9 mouse cellular contexts compared by ENCODE assay signal in the genomic region with DNA sequence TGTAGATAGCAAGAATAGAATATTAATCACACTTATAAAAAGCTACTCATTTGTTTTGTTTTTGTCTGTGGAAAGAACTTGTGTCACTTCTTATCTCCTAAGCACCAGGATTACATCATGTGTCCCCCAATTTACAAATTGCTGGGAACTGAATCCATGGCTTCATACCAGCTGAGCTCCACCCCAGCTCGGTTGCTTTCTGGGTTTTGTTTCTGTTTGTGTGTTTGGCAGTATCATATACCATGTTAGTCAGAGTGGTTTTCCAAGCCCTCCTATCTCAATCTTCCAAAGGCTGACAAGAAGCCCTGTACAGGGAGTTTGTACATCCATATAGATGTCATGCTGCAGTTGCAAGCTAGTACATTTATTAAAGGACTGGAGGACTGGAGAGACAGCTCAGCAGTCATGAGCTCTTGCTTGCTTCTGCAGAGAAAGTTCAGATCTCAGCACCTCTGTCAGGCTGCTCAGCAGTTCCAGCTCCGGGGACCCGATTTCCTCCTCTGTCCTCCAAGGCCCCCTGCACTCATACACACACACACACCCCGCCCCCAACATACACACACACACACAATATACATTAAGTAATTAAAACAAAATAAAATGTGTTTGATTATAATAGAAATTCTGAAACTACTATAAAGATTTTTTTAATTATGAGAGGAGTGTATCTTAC. TPM values are rescaled to one million over a fixed set of nuclear protein-coding genes. Genes with fewer than 3 reads are reported as not detected.
A peak's percentile ranks its signal among the peaks of the same experiment; 100 is the strongest.
DNase-seq lines count a peak whose midpoint lies in the region; ATAC-seq and TF ChIP-seq lines count a peak whose summit lies in the region.
"Had no signal": no experiment of that assay in that cellular context is flagged by ENCODE, and none has a peak within 500 bp of the region (broad histone marks: within the 10 kb centered on the region; RNA-seq: fewer than 3 reads in every experiment).

No protein-coding gene starts in this region.

- no peaks in the 10 kb centered on the region for H3K79me2 ChIP-seq in heart, adult 2 months (replicated peaks; ENCODE audit: control insufficient read depth, insufficient read depth, low read length)

- 0 out of 2 replicates have a peak, but pooled peaks have one; percentile 21 for ATAC-seq in hindbrain, embryonic 14.5 days (ENCODE audit: low FRiP score)
- peak; percentile 58; the same call in 1 of the 2 replicates for ATAC-seq in midbrain, embryonic 16.5 days

- peak; percentile 3; the same call in 1 of the 2 replicates for TF ChIP-seq POLR2A in heart, adult 2 months (IDR thresholded peaks at IDR 0.05; ENCODE audit: insufficient read depth, low read depth, low read length)

- H3K36me3 ChIP-seq in heart, adult 2 months (ENCODE audit: control insufficient read depth, insufficient read depth, low read length), result no peaks in the 10 kb centered on the region
- H3K36me3 ChIP-seq in embryonic facial prominence, embryonic 10.5 days (replicated peaks), result no peaks in the 10 kb centered on the region
- H3K36me3 ChIP-seq in hindbrain, embryonic 14.5 days (replicated peaks; ENCODE audit: control insufficient read depth, insufficient read depth), result no peaks in the 10 kb centered on the region
- no peaks in the 10 kb centered on the region for H3K36me3 ChIP-seq in midbrain, embryonic 16.5 days (ENCODE audit: control insufficient read depth, insufficient read depth, low read length)

- no peaks in the 10 kb centered on the region for H3K27me3 ChIP-seq in heart, adult 2 months (ENCODE audit: control insufficient read depth, insufficient read depth, low read length)
- no peaks in the 10 kb centered on the region for H3K27me3 ChIP-seq in embryonic facial prominence, embryonic 10.5 days (replicated peaks; ENCODE audit: low read depth, poor library complexity, severe bottlenecking)
- no peaks in the 10 kb centered on the region for H3K27me3 ChIP-seq in hindbrain, embryonic 14.5 days (ENCODE audit: control insufficient read depth, insufficient read depth, low read length)
- H3K27me3 ChIP-seq in midbrain, embryonic 16.5 days (ENCODE audit: control insufficient read depth, insufficient read depth, low read depth, low read length), result no peaks in the 10 kb centered on the region

- WGBS in heart, adult 2 months, result 39% methylated on average over 4 of the region's 4 CpGs
- WGBS in embryonic facial prominence, embryonic 10.5 days, result 41% methylated on average over 4 of the region's 4 CpGs
- WGBS in hindbrain, embryonic 14.5 days, result 56% methylated on average over 4 of the region's 4 CpGs
- WGBS in midbrain, embryonic 16.5 days, result 62% methylated on average over 4 of the region's 4 CpGs

- H3K4me1 ChIP-seq in heart, adult 2 months (ENCODE audit: control insufficient read depth, insufficient read depth, low read length), result no peaks in the 10 kb centered on the region
- peaks cover 29% of the 10 kb centered on the region for H3K4me1 ChIP-seq in embryonic facial prominence, embryonic 10.5 days
- H3K4me1 ChIP-seq in hindbrain, embryonic 14.5 days (replicated peaks; ENCODE audit: control insufficient read depth, insufficient read depth, low read length), result peaks cover 16% of the 10 kb centered on the region; the same call in 1 of the 2 replicates
- H3K4me1 ChIP-seq in midbrain, embryonic 16.5 days (ENCODE audit: control insufficient read depth, insufficient read depth, low read length), result peaks cover 13% of the 10 kb centered on the region

- peak overlapping the region; percentile 34 for H3K4me3 ChIP-seq in heart, adult 2 months
- peak overlapping the region; percentile 47; the same call in 1 of the 2 replicates for H3K4me3 ChIP-seq in embryonic facial prominence, embryonic 10.5 days
- H3K4me3 ChIP-seq in hindbrain, embryonic 14.5 days (replicated peaks; ENCODE audit: low read length), result peak overlapping the region; percentile 13; the same call in 1 of the 2 replicates
- peak overlapping the region; percentile 35 for H3K4me3 ChIP-seq in midbrain, embryonic 16.5 days (ENCODE audit: low read depth, low read length)

- no peak overlapping the region for H3K9ac ChIP-seq in heart, adult 2 months (ENCODE audit: low read depth, low read length)
- H3K9ac ChIP-seq in hindbrain, embryonic 14.5 days, result 0 out of 2 replicates have a peak overlapping the region, but pooled peaks have one; percentile 39
- peak overlapping the region; percentile 55; the same call in 1 of the 2 replicates for H3K9ac ChIP-seq in midbrain, embryonic 16.5 days (ENCODE audit: low read depth, low read length)

- H3K27ac ChIP-seq in heart, adult 2 months, result peak overlapping the region; percentile 68
- peak overlapping the region; percentile 82 for H3K27ac ChIP-seq in embryonic facial prominence, embryonic 10.5 days (replicated peaks)
- no peak overlapping the region for H3K27ac ChIP-seq in hindbrain, embryonic 14.5 days
- no peak overlapping the region for H3K27ac ChIP-seq in midbrain, embryonic 16.5 days (ENCODE audit: low read length)

- no peak for TF ChIP-seq EP300 in heart, adult 2 months (IDR thresholded peaks at IDR 0.05; ENCODE audit: insufficient read depth, low read depth, low read length)

- intact Hi-C loops in heart, adult 2 months (cut with DNase I), result no loop called here

- TF ChIP-seq CTCF in heart, adult 2 months (IDR thresholded peaks at IDR 0.05), result no peak

- DNase-seq in heart, adult 2 months, result no peak
- DNase-seq in heart, postnatal 4 days, result no peak
- DNase-seq in embryonic facial prominence, embryonic 10.5 days (ENCODE audit: low spot score), result no peak
- no peak for DNase-seq in hindbrain, embryonic 14.5 days (ENCODE audit: low spot score)
- no peak for DNase-seq in adrenal gland, adult 8-10 months
- DNase-seq in cerebellum, adult 8-10 months, result no peak
- DNase-seq in layer of hippocampus, postnatal 10 days (ENCODE audit: low spot score in 2 of 2), result no peak
- DNase-seq: thymus, postnatal 36 days had no signal

- 0 out of 2 replicates have a peak, but pooled peaks cover 4% of the 10 kb centered on the region for H3K9me3 ChIP-seq in embryonic facial prominence, embryonic 10.5 days
- H3K9me3 ChIP-seq in hindbrain, embryonic 14.5 days (ENCODE audit: control insufficient read depth, low read length), result no peaks in the 10 kb centered on the region
- no peaks in the 10 kb centered on the region for H3K9me3 ChIP-seq in midbrain, embryonic 16.5 days (replicated peaks; ENCODE audit: control insufficient read depth, low read length, poor library complexity, severe bottlenecking)

- peak overlapping the region; percentile 46 for H3K4me2 ChIP-seq in hindbrain, embryonic 14.5 days (replicated peaks)
- H3K4me2 ChIP-seq in midbrain, embryonic 16.5 days (ENCODE audit: low read length), result peak overlapping the region; percentile 62

RNA-seq across cellular contexts. Expression of gene Enpp3, which starts 6.1 kb away (rescaled TPM):
- 1 to 10 TPM; 2.3 to 3.3 TPM for total RNA-seq in heart, adult 2 months (2021)
- 2.4 and 5.9 TPM in 2 replicates for polyA plus RNA-seq in heart, adult 2 months (2012; rRNA removed)
- total RNA-seq in heart, postnatal 4 days (2021), result 1 to 10 TPM; 4.8 to 5.6 TPM
- 8.8 and 9.7 TPM in 2 replicates for polyA plus RNA-seq in embryonic facial prominence, embryonic 10.5 days (2016; fragmentation: Nextera tagmentation; extraction: Ambion mirVana)
- 4.1 and 4.8 TPM in 2 replicates for polyA plus RNA-seq in hindbrain, embryonic 14.5 days (2014; fragmentation: Nextera tagmentation; extraction: Ambion mirVana)
- polyA plus RNA-seq in midbrain, embryonic 16.5 days (2015; fragmentation: Nextera tagmentation; extraction: Ambion mirVana), result 2.6 and 3.4 TPM in 2 replicates
- total RNA-seq in adrenal gland, adult 8-10 months (2022), result 1 to 10 TPM; 2.3 to 3.2 (median 2.4) TPM
- total RNA-seq in layer of hippocampus, postnatal 10 days (2021), result 1 to 10 TPM in 1 of 2 experiments, under 1 TPM in 1; 0.76 to 1.3 TPM

RNA-seq across cellular contexts. Expression of gene Med23, which starts 33.3 kb away (rescaled TPM):
- 10 to 100 TPM; 13.5 to 14.4 TPM for total RNA-seq in heart, adult 2 months (2021)
- 10.6 and 15.4 TPM in 2 replicates for polyA plus RNA-seq in heart, adult 2 months (2012; rRNA removed)
- 10 to 100 TPM; 23.2 to 23.8 TPM for total RNA-seq in heart, postnatal 4 days (2021)
- polyA plus RNA-seq in embryonic facial prominence, embryonic 10.5 days (2016; fragmentation: Nextera tagmentation; extraction: Ambion mirVana), result 27.7 and 28.4 TPM in 2 replicates
- polyA plus RNA-seq in hindbrain, embryonic 14.5 days (2014; fragmentation: Nextera tagmentation; extraction: Ambion mirVana), result 32.2 and 32.6 TPM in 2 replicates
- 28.7 and 30.0 TPM in 2 replicates for polyA plus RNA-seq in midbrain, embryonic 16.5 days (2015; fragmentation: Nextera tagmentation; extraction: Ambion mirVana)
- 10 to 100 TPM; 24.9 to 32.0 (median 30.1) TPM for total RNA-seq in adrenal gland, adult 8-10 months (2022)
- total RNA-seq in layer of hippocampus, postnatal 10 days (2021), result 10 to 100 TPM; 27.9 to 29.0 TPM

Comparison
In these comparisons a context has a peak if more than half of its experiments do, and no peak if none do; other contexts are left out.
1. H3K27ac ChIP-seq: peak in heart, adult 2 months (single experiment) and embryonic facial prominence, embryonic 10.5 days (single experiment); none in hindbrain, embryonic 14.5 days (single experiment) and midbrain, embryonic 16.5 days (single experiment).
2. Peak in every context shown above with its lines, with median percentiles within 50 percentile points of each other: H3K4me3 ChIP-seq.